Mouse (Mus musculus) induced T-regulatory cell, adult 2 months (primary cell): Measurements from ENCODE around the gene Apol9b.

Experiments
- DNase-seq: peaks from one replicate; pipeline ENCODE4 v3.0.0-alpha.2; 2012; ENCODE audit warnings: low read depth

Gene Apol9b

DNA sequence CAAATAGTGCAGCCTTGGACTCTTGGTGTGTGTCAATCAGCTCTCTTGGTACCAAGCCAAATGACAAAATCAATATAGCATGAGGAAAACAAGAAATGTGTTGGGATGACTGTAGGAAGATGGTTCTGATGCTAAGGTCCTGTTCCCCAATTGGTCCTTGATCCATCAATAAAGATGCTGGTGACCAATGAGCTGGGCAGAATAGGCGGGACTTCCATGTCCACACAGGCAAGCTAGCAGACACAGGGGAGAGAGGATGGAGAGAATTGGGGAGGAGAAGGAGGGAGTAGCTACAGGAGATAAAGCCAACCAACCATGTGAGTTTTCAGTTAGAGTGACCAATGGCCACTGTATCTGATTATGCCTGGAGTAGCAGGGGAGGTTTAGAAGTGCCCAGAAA is 17.5 kb downstream of the Apol9b start:
- DNase-seq: no peak

GRCm38 (mm10) chr15:77748414-77748813 is 19.6 kb downstream of the Apol9b start:
- no peak for DNase-seq

- DNase-seq: no peak
Measured at GRCm38 (mm10) chr15:77749717-77750116, 20.9 kb downstream of the Apol9b start.

- DNase-seq: peak; percentile 86
Measured at GRCm38 (mm10) chr15:77750461-77750860, 21.6 kb downstream of the Apol9b start.

- DNase-seq: no peak
Measured at GRCm38 (mm10) chr15:77752443-77752842, 23.6 kb downstream of the Apol9b start.

GRCm38 (mm10) chr15:77755132-77755531 is 26.3 kb downstream of the Apol9b start:
- no peak for DNase-seq

DNA sequence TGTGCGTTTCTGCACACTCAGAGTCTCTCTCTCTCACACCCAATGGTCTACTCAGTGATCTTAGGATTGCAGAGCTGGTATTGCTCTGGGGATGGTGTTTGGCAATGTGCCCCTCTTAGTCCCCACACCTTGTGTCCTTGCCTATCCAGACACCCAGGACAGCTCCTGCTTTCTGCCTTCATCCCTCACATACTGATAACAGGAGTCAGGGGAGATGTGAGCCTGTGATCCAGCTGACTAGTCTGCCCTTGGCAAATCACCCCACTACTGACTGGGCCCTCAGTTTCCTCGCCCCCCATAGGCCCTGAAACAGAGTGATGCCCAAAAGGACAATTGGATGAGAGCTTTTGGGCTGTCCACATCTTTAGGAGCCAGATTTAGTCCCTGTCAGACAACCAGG is 27.2 kb downstream of the Apol9b start:
- DNase-seq: no peak

DNA sequence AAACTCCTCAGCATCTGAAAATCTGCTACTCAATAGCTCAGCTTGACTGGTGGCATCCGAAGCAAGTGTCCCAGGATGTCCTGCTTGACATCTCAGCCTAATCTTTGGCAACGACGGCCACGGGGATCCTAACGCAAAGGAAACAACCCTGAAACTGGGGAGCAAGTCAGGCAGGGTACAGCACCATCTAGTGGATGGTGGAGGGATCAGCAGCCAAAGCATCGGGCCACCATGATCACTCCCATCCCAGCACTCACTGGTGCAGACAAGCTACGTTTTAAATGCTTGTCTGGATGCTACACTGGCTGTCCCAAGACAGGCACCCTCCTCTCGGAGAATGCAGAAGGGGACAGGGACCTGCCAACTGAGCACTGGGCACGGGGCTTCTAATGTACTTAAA is 28.0 kb downstream of the Apol9b start, which contains the start of gene Apol8:
Apol8 (minus strand) TSS at position 156 of the 400 bp plus-strand sequence.
- DNase-seq: peak; percentile 86

GRCm38 (mm10) chr15:77757586-77758226 is 28.9 kb downstream of the Apol9b start:
- peak; percentile 61 for DNase-seq

GRCm38 (mm10) chr15:77760037-77760436 is 31.2 kb downstream of the Apol9b start:
- DNase-seq: no peak

- DNase-seq: no peak
Measured at GRCm38 (mm10) chr15:77761083-77761482, 32.2 kb downstream of the Apol9b start.

- DNase-seq: peak; percentile 74
Measured at GRCm38 (mm10) chr15:77761561-77762380, 32.9 kb downstream of the Apol9b start.

GRCm38 (mm10) chr15:77763050-77763449 is 34.2 kb downstream of the Apol9b start:
- DNase-seq: no peak

DNA sequence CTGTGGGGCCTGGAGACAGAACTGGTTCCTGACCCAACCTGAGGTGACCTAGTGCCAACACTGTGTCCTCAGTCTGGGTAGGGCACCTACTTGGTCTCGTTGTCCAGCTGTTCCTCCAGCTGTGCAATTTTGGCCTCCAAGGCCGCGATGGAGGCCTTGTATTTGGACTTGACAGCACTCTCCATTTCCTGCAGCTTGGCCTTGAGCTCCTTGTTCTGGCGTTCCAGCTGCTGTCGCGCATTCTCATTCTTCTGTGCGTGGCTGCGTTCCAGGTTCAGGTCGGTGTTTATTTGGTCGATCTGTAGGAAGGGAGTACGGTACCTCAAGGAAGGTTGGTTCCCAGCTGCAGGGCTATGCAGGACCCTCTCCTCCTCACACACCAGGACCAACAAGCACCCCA is 34.9 kb downstream of the Apol9b start:
- no peak for DNase-seq

- no peak for DNase-seq
Measured at GRCm38 (mm10) chr15:77764391-77765006, 35.7 kb downstream of the Apol9b start.

DNA sequence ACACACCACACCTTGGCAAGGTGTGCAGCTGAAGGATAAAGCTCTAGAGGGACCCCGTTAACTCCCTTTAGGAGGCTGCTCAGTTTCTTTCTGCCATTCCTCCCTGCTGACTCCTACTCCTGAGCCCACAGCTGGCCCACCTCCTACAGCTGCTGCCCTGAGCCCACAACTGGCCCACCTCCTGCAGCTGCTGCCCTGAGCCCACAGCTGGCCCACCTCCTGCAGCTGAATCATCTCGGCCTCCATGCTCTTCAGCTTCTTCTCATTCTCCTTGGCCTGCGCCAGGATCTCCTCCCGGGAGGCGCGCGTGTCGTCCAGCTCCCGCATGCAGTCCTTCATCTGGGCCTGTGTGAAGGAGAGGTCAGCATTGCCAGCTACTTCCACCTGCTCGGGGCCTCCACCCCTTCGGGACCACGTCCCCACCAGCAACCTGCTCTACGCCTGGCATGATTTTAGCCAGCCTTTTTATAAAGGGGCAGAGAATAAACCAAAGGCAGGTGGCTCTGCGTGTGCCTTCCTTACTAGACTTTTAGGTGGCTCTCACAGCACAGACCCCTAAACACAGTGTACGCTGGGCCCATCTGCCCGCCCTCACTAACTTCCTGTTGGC is 36.8 kb downstream of the Apol9b start:
- DNase-seq: no peak

DNA sequence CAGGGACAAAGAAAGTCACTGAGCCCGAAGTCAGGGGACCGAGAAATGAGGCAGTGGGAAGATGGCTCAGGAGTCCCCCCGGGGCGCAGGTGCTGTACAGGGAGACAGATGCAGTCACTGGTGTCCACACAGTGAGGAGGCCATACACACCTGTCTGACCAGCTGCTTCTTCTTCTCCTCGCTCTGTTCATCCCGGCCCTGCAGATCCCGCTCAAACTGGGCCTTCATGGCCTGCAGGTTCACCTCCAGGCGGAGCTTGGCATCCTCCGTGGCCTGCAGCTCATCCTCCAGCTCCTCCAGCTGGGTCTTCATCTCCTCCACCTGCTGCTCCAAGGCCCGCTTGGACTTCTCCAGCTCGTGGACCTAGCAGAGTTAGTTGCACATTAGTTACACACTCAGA is 38.1 kb downstream of the Apol9b start:
- no peak for DNase-seq

DNA sequence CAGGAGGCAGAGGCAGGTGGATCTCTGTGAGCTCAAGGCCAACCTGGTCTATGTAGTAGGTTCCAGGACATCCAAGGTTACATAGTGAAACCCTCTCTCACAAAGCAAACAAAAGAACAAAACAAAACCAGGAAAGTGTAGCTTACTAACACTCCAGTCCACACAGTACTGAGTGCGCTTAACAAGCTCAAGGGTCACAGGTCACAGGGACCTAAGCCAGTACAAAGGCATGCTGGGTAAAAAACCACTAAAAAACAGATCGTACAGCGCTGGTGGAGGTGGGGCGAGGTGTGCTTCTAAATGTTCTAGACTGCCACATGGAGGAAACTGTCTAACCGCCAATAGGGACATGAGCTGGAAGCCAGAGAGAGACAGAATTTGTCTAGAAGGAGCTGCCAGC is 41.5 kb downstream of the Apol9b start:
- no peak for DNase-seq

GRCm38 (mm10) chr15:77770942-77771341 is 42.1 kb downstream of the Apol9b start:
- DNase-seq: no peak

- no peak for DNase-seq
Measured at GRCm38 (mm10) chr15:77773099-77773915, 44.5 kb downstream of the Apol9b start.

DNA sequence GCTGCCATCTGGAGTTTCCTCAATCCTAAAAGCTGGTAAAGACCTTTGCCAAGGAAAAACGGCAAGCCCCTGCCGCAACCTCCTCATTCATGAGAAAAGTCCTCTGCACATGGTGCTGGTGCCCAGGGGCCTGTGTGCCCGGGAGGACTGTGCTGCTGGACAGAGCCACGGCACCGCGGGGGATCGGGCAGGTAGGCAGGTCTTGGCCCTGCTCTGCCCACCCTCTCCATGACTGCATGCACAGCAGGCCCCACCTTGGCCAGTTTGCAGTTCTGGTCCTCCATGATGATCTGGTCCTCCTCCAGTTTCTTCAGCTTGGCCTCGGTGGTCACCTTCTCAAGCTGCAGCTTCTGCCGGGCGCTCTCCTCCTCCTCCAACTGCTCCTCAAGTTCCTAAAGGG is 45.5 kb downstream of the Apol9b start:
- DNase-seq: no peak
